Mouse (Mus musculus): ENCODE measurements around the gene Syncrip.

Gene Syncrip

GRCm38 (mm10) chr9:88482230-88482828 lies at the start of gene Syncrip:
Gene Syncrip, minus strand, starts transcription at chr9:88482574.
- peak; percentile 85 to 95 for DNase-seq (ENCODE audit: low spot score in 2 of 2)

GRCm38 (mm10) chr9:88529979-88530580 lies 47.7 kb upstream of the Syncrip start:
- no peak for DNase-seq (ENCODE audit: low spot score in 2 of 2)

GRCm38 (mm10) chr9:88529571-88529970 lies 47.2 kb upstream of the Syncrip start:
- DNase-seq (ENCODE audit: low spot score in 2 of 2) = no peak

- no peak for DNase-seq (ENCODE audit: low spot score in 2 of 2)
Measured at GRCm38 (mm10) chr9:88528736-88529135, 46.4 kb upstream of the Syncrip start.

GRCm38 (mm10) chr9:88527956-88528355 lies 45.6 kb upstream of the Syncrip start:
- peak in 1 of 2 experiments; percentile 17 for DNase-seq (ENCODE audit: low spot score in 2 of 2)

- DNase-seq (ENCODE audit: low spot score in 2 of 2) = no peak
Measured at GRCm38 (mm10) chr9:88525341-88525740, 43.0 kb upstream of the Syncrip start.

GRCm38 (mm10) chr9:88524796-88525195 lies 42.4 kb upstream of the Syncrip start:
- no peak for DNase-seq (ENCODE audit: low spot score in 2 of 2)

- DNase-seq (ENCODE audit: low spot score in 2 of 2) = no peak
Measured at GRCm38 (mm10) chr9:88524367-88524766, 42.0 kb upstream of the Syncrip start.

GRCm38 (mm10) chr9:88523335-88523668 lies 40.9 kb upstream of the Syncrip start:
- no peak for DNase-seq (ENCODE audit: low spot score in 2 of 2)

- DNase-seq (ENCODE audit: low spot score in 2 of 2) = peak; percentile 96 to 97
Measured at GRCm38 (mm10) chr9:88522569-88523334, 40.4 kb upstream of the Syncrip start.

GRCm38 (mm10) chr9:88521961-88522568 lies 39.7 kb upstream of the Syncrip start:
- no peak for DNase-seq (ENCODE audit: low spot score in 2 of 2)

GRCm38 (mm10) chr9:88520849-88521483 lies 38.6 kb upstream of the Syncrip start:
- DNase-seq (ENCODE audit: low spot score in 2 of 2) = no peak

GRCm38 (mm10) chr9:88520122-88520848 lies 37.9 kb upstream of the Syncrip start:
- no peak for DNase-seq (ENCODE audit: low spot score in 2 of 2)

- no peak for DNase-seq (ENCODE audit: low spot score in 2 of 2)
Measured at GRCm38 (mm10) chr9:88519390-88520121, 37.2 kb upstream of the Syncrip start.

GRCm38 (mm10) chr9:88516361-88516995 lies 34.1 kb upstream of the Syncrip start:
- DNase-seq (ENCODE audit: low spot score in 2 of 2) = no peak

GRCm38 (mm10) chr9:88515546-88515945 lies 33.2 kb upstream of the Syncrip start:
- no peak for DNase-seq (ENCODE audit: low spot score in 2 of 2)

GRCm38 (mm10) chr9:88501846-88502245 lies 19.5 kb upstream of the Syncrip start:
- DNase-seq (ENCODE audit: low spot score in 2 of 2) = no peak

- no peak for DNase-seq (ENCODE audit: low spot score in 2 of 2)
Measured at GRCm38 (mm10) chr9:88500112-88500511, 17.7 kb upstream of the Syncrip start.

- no peak for DNase-seq (ENCODE audit: low spot score in 2 of 2)
Measured at GRCm38 (mm10) chr9:88492522-88492921, 10.1 kb upstream of the Syncrip start.

- DNase-seq (ENCODE audit: low spot score in 2 of 2) = peak in 1 of 2 experiments; percentile 17
Measured at GRCm38 (mm10) chr9:88484531-88484930, 2.2 kb upstream of the Syncrip start.

All from heart, adult 9 months (tissue).